Mouse (Mus musculus) forebrain, embryonic 16.5 days (tissue): Measurements from ENCODE around the gene Hsd17b7. TPM values are rescaled to one million over a fixed set of nuclear protein-coding genes. Genes with fewer than 3 reads are reported as not detected.

ENCODE experiments used
- ATAC-seq: fragments of 200-750 bp; cut with Nextera tagmentation; 2 replicates; pipeline ENCODE4 v1.8.0; 2017; ENCODE audit warnings: mild to moderate bottlenecking, moderate library complexity
- H3K27ac ChIP-seq: fragments of 300-500 bp; sonication (generic); 2 replicates; pipeline ENCODE4 v1.5.1; 2014; ENCODE audit warnings: low read length, control low read depth
- H3K27me3 ChIP-seq: fragments of 300-500 bp; sonication (generic); replicated peaks from 2 replicates; pipeline ENCODE4 v1.6.1; 2014; ENCODE audit warnings: low read length; ENCODE audit not compliant: control insufficient read depth, insufficient read depth
- H3K36me3 ChIP-seq: fragments of 300-500 bp; sonication (generic); 2 replicates; pipeline ENCODE4 v1.6.1; 2014; ENCODE audit not compliant: control insufficient read depth, insufficient read depth
- H3K4me1 ChIP-seq: fragments of 300-500 bp; sonication (generic); replicated peaks from 2 replicates; pipeline ENCODE4 v1.6.1; 2014; ENCODE audit warnings: low read length; ENCODE audit not compliant: control insufficient read depth, insufficient read depth
- H3K4me2 ChIP-seq: fragments of 300-500 bp; sonication (generic); 2 replicates; pipeline ENCODE4 v1.6.1; 2014; ENCODE audit warnings: mild to moderate bottlenecking, low read length, control low read depth
- H3K4me3 ChIP-seq: fragments of 300-500 bp; sonication (generic); replicated peaks from 2 replicates; pipeline ENCODE4 v1.5.1; 2014; ENCODE audit warnings: mild to moderate bottlenecking, low read length, control low read depth
- H3K9ac ChIP-seq: fragments of 300-500 bp; sonication (generic); replicated peaks from 2 replicates; pipeline ENCODE4 v1.6.1; 2014; ENCODE audit warnings: low read depth, low read length, control low read depth
- H3K9me3 ChIP-seq: fragments of 300-500 bp; sonication (generic); 2 replicates; pipeline ENCODE4 v1.6.1; 2016; ENCODE audit warnings: low read length; ENCODE audit not compliant: control insufficient read depth
- WGBS: fragments of 180-500 bp; shearing (Covaris S2); extraction: QIAGEN DNeasy Blood & Tissue Kit; methylation state at CpG from one replicate; pipeline ENCODE4 v1.1.7; 2014; 5-methylcytosine and 5-hydroxymethylcytosine counted together
- polyA plus RNA-seq: library from polyadenylated mRNA; unstranded; fragments of >200 nt; fragmentation: Nextera tagmentation; extraction: Ambion mirVana; gene quantifications from 2 replicates; pipeline ENCODE4 v1.2.1, GENCODE M21; 2015

Hsd17b7 gene
- polyA plus RNA-seq, 1 experiment from 2014 or later, result 18.1 TPM

GRCm38 (mm10) chr1:169948280-169948679, 20.8 kb downstream of the Hsd17b7 start:
- ATAC-seq, result no peak

GRCm38 (mm10) chr1:169947654-169948053, 21.4 kb downstream of the Hsd17b7 start:
- H3K36me3 ChIP-seq, result peaks cover 8% of the 10 kb centered on the region; the same call in 1 of the 2 replicates
- no peak overlapping the region for H3K27ac ChIP-seq
- WGBS, result 74% methylated on average over 6 of the region's 6 CpGs
- no peaks in the 10 kb centered on the region for H3K27me3 ChIP-seq
- no peak overlapping the region for H3K4me2 ChIP-seq
- no peaks in the 10 kb centered on the region for H3K4me1 ChIP-seq
- H3K4me3 ChIP-seq, result no peak overlapping the region
- ATAC-seq, result no peak
- H3K9ac ChIP-seq, result no peak overlapping the region
- H3K9me3 ChIP-seq, result peaks cover 7% of the 10 kb centered on the region

More at GRCm38 (mm10) chr1:169948280-169948679, 20.8 kb downstream of the Hsd17b7 start:
- no peak overlapping the region for H3K9ac ChIP-seq
- WGBS, result 86% methylated on average over 7 of the region's 7 CpGs
- H3K27ac ChIP-seq, result no peak overlapping the region
- H3K36me3 ChIP-seq, result peaks cover 11% of the 10 kb centered on the region
- no peak overlapping the region for H3K4me3 ChIP-seq
- H3K4me2 ChIP-seq, result no peak overlapping the region
- peaks cover 7% of the 10 kb centered on the region for H3K9me3 ChIP-seq
- no peaks in the 10 kb centered on the region for H3K4me1 ChIP-seq
- H3K27me3 ChIP-seq, result no peaks in the 10 kb centered on the region

- H3K9me3 ChIP-seq, result peaks cover 7% of the 10 kb centered on the region
- no peak overlapping the region for H3K4me2 ChIP-seq
- no peaks in the 10 kb centered on the region for H3K27me3 ChIP-seq
- no peak for ATAC-seq
- no peak overlapping the region for H3K9ac ChIP-seq
- no peaks in the 10 kb centered on the region for H3K4me1 ChIP-seq
- WGBS, result 87% methylated on average over 3 of the region's 3 CpGs
- H3K27ac ChIP-seq, result no peak overlapping the region
- H3K4me3 ChIP-seq, result no peak overlapping the region
- H3K36me3 ChIP-seq, result no peaks in the 10 kb centered on the region
Observed at GRCm38 (mm10) chr1:169946004-169946403, 23.0 kb downstream of the Hsd17b7 start.

GRCm38 (mm10) chr1:169939345-169939744, 29.7 kb downstream of the Hsd17b7 start:
- H3K27ac ChIP-seq, result no peak overlapping the region
- 4% methylated on average over 2 of the region's 2 CpGs for WGBS
- H3K9me3 ChIP-seq, result no peaks in the 10 kb centered on the region
- no peak overlapping the region for H3K4me2 ChIP-seq
- peaks cover 1% of the 10 kb centered on the region for H3K4me1 ChIP-seq
- no peaks in the 10 kb centered on the region for H3K36me3 ChIP-seq
- H3K4me3 ChIP-seq, result no peak overlapping the region
- no peak for ATAC-seq
- H3K9ac ChIP-seq, result no peak overlapping the region
- no peaks in the 10 kb centered on the region for H3K27me3 ChIP-seq

- Histone ChIP-seq H3K4me1 (peaks cover 10% of the 10 kb centered on the region), H3K27ac (peak overlapping the region; percentile 43), H3K9ac (peak overlapping the region; percentile 38; the same call in 1 of the 2 replicates), H3K9me3 (no peaks in the 10 kb centered on the region), H3K4me3 (peak overlapping the region; percentile 42), H3K4me2 (peak overlapping the region; percentile 68), H3K27me3 (no peaks in the 10 kb centered on the region), H3K36me3 (no peaks in the 10 kb centered on the region)
- 16% methylated on average over 16 of the region's 16 CpGs for WGBS
- ATAC-seq, result peak; percentile 84
Observed at GRCm38 (mm10) chr1:169934005-169934725, 34.9 kb downstream of the Hsd17b7 start.

DNA sequence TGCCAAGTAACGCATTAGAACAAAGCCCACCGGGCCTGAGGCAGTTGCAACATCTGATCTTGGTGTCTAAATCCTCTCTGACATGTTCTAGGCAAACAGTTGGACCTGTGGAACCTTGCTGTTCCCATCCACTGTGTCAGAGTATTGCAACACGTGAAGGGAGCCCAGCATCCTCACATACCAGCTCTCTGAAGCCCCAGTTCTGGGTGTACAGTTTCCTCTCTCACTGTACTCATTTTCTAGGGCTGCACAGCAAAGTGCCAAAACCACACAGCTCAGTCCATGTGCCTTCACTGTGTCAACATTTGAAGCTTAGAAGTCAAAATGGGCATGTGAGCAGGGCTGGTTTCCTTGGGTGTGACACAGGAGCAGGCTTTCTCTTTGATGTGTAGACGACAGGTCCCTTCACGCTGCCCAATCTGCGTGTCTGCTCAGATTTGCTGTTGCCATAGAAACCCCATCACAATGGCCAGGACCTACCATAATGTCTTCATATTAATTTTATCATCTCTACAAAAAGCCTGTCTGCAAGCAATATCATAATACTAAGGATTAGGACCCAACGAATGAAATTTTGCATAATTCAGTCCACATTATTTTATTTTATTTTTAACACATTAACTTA, 36.8 kb downstream of the Hsd17b7 start:
- WGBS, result 53% methylated on average over 7 of the region's 7 CpGs
- Histone ChIP-seq H3K4me1 (peaks cover 19% of the 10 kb centered on the region), H3K9me3 (no peaks in the 10 kb centered on the region), H3K27me3 (no peaks in the 10 kb centered on the region), H3K9ac (no peak overlapping the region), H3K27ac (peak overlapping the region; percentile 38; the same call in 1 of the 2 replicates), H3K4me2 (no peak overlapping the region), H3K4me3 (no peak overlapping the region), H3K36me3 (no peaks in the 10 kb centered on the region)
- ATAC-seq, result no peak

- Histone ChIP-seq H3K4me3 (no peak overlapping the region), H3K9ac (no peak overlapping the region), H3K4me1 (peaks cover 19% of the 10 kb centered on the region), H3K27me3 (no peaks in the 10 kb centered on the region), H3K4me2 (no peak overlapping the region), H3K9me3 (no peaks in the 10 kb centered on the region), H3K27ac (no peak overlapping the region; the same call in 1 of the 2 replicates), H3K36me3 (no peaks in the 10 kb centered on the region)
- ATAC-seq, result no peak
- 78% methylated on average over 7 of the region's 7 CpGs for WGBS
Observed at GRCm38 (mm10) chr1:169931698-169932097, 37.3 kb downstream of the Hsd17b7 start.

- H3K4me2 ChIP-seq, result peak within 1 kb of the TSS; percentile 30
- H3K27ac ChIP-seq, result 0 out of 2 replicates have a peak within 1 kb of the TSS, but pooled peaks have one; percentile 49
- ATAC-seq, result peak; percentile 76
- no peaks in the 10 kb centered on the region for H3K36me3 ChIP-seq
- H3K9ac ChIP-seq, result peak within 1 kb of the TSS; percentile 5; the same call in 1 of the 2 replicates
- H3K27me3 ChIP-seq, result no peaks in the 10 kb centered on the region
- peaks cover 9% of the 10 kb centered on the region for H3K4me1 ChIP-seq
- H3K9me3 ChIP-seq, result no peaks in the 10 kb centered on the region
- WGBS, result 1% methylated on average over 12 of the region's 12 CpGs
- H3K4me3 ChIP-seq, result peak within 1 kb of the TSS; percentile 4; the same call in 1 of the 2 replicates
Observed at GRCm38 (mm10) chr1:169928454-169928971, 40.5 kb downstream of the Hsd17b7 start, which contains the start of gene Ccdc190. Gene Ccdc190 (plus strand): TSS chr1:169928648.

DNA sequence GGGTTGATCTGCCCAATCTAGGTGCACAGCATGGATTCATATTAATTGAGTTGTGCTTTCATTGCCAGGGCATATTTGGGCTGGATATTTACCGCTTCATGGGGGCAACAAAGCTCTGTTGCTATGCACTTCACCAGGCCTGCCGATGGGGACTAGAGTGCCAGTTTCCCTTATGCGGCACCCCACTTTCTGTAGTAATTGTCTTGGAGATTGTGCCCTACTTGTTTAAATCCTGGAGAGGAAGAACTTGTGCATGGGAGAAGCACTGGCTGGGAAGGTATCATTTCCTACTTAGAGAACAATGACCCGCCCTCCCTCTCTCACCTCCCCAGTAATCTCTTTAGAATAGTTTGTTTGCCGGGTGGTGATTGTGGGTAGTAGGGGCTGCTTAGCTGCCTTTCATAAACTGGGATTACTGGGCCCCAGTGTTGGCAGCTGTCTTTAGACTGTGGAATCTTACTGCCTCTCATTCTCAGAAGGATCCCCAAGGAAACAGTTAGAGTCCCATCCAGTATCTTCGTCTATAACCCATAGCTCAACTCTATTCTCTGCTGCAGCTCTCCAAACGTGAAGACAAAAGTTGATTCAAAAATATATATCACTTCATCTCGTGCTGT, 41.2 kb downstream of the Hsd17b7 start:
- 0 out of 2 replicates have a peak overlapping the region, but pooled peaks have one; percentile 49 for H3K27ac ChIP-seq
- H3K4me2 ChIP-seq, result peak overlapping the region; percentile 30; the same call in 1 of the 2 replicates
- peak; percentile 36 for ATAC-seq
- WGBS, result 15% methylated on average over 8 of the region's 8 CpGs
- H3K36me3 ChIP-seq, result no peaks in the 10 kb centered on the region
- no peak overlapping the region for H3K9ac ChIP-seq
- H3K9me3 ChIP-seq, result no peaks in the 10 kb centered on the region
- H3K4me1 ChIP-seq, result peaks cover 8% of the 10 kb centered on the region; the same call in 1 of the 2 replicates
- H3K27me3 ChIP-seq, result no peaks in the 10 kb centered on the region
- H3K4me3 ChIP-seq, result no peak overlapping the region
